Mouse (Mus musculus) C2C12 (cell line): ENCODE results near the gene Cacnb4.

Source experiments
- CTCF ChIP-seq: IDR thresholded peaks from one replicate; pipeline ENCODE4 v1.5.1; 2011; ENCODE audit not compliant: control insufficient read depth, insufficient read depth, insufficient read length
- MAX ChIP-seq: IDR thresholded peaks from one replicate; pipeline ENCODE4 v1.6.1; 2011; ENCODE audit warnings: mild to moderate bottlenecking, control low read depth
- MYOD1 ChIP-seq: IDR thresholded peaks from one replicate; pipeline ENCODE4 v1.6.1; 2011; ENCODE audit warnings: low read depth; ENCODE audit not compliant: control insufficient read depth, insufficient read length
- USF1 ChIP-seq: IDR thresholded peaks from one replicate; pipeline ENCODE4 v1.6.1; 2011; ENCODE audit warnings: low read depth, mild to moderate bottlenecking, control low read depth, moderate library complexity

GRCm38 (mm10) chr2:52406480-52406879, 270.2 kb downstream of the Cacnb4 start:
- no peak for TF ChIP-seq CTCF
- TF ChIP-seq USF1: no peak
- no peak for TF ChIP-seq MAX
- TF ChIP-seq MYOD1: no peak
